Mouse (Mus musculus) brain, embryonic 18.5 days (tissue): Measurements from ENCODE around the gene Rftn2.

Experiments
- DNase-seq: peaks from one replicate; pipeline ENCODE4 v3.0.0-alpha.2; 2012; ENCODE audit warnings: low read depth, low spot score

The Rftn2 gene

DNA sequence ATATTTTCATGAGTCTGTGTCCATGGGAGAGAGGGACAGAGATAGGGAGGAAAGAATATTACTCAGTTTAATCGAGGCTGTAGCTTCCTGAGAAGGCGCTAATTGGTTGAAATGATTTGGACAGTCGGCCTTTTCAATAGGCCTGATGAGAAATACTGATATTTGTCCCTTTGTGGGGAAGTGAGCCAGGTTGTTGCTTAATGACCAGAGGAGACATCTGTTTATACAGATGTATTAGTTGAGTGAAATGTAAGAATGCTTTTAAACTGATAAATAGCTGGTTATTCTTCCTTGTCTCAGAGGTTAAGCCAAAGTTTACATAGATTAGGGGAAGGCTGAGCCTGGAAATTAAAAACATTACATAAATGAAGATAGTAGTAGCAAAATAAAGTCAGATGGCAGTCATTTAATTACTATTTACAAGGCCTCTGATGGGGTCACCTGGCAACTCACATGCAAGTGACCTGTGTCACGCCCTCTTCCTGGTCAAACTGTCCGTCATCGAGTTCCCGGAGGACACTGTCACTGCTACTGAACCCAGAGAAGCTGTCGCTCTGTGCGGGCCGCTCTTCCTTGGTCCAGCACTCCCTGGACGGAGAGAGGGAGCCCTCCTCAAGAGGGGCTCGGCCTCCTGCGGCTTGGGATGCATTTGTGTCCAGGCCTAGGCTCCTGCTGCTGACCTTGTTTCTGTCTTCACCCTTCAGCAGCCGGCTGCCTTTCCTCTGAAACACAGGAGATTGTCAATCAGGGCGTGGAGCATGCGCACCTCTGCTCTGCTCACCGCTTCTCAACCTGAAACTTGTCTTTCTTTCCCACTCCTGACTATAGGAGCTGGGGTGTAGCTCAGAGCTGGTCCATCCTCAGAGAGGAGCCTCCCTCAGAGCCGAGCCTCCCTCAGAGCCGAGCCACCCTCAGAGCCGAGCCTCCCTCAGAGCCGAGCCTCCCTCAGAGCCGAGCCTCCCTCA, 54.9 kb downstream of the Rftn2 start:
- DNase-seq = no peak

GRCm38 (mm10) chr1:55168591-55168990, 58.0 kb downstream of the Rftn2 start:
- no peak for DNase-seq

GRCm38 (mm10) chr1:55167560-55167959, 59.0 kb downstream of the Rftn2 start:
- no peak for DNase-seq

DNA sequence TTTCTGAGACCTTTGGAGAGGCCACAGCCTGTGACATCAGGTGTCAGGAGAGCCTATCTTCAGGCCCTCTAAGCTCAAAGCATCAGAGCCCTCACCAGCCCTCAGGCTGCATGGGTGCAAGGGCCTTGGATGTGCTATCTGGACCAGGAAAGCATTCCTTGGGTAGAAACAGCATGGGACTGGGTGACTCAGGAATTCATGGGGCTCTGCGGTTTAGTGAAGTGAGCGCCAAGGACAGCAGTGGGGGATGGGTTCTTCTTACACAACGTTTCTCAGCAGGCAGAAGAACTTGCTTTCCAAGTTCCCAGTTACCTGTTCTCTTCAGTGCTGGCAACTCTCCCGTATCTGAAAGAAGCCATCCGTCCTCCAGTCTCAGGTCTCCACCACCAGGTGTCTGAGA, 62.6 kb downstream of the Rftn2 start:
- no peak for DNase-seq

- no peak for DNase-seq
These were observed 63.8 kb downstream of the Rftn2 start for GRCm38 (mm10) chr1:55162781-55163180.

DNA sequence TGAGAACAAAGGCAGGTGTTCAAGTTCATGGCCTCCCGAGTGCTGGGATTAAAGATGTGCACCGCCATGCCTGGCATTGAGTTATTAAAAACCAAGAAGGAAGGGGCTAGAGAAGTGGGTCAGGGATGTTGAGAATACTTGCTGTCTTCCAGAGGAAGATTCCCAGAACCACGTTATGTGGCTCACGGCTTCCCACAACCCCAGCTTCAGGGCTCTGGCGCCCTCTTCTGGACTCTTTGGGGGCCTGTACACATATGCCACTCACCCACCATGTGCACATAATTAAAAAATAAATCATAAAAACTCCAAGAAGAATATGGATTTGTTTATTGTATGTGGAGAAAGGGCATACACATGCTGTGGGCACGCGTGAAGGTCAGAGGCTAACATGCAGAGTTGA, 64.7 kb downstream of the Rftn2 start:
- no peak for DNase-seq

DNA sequence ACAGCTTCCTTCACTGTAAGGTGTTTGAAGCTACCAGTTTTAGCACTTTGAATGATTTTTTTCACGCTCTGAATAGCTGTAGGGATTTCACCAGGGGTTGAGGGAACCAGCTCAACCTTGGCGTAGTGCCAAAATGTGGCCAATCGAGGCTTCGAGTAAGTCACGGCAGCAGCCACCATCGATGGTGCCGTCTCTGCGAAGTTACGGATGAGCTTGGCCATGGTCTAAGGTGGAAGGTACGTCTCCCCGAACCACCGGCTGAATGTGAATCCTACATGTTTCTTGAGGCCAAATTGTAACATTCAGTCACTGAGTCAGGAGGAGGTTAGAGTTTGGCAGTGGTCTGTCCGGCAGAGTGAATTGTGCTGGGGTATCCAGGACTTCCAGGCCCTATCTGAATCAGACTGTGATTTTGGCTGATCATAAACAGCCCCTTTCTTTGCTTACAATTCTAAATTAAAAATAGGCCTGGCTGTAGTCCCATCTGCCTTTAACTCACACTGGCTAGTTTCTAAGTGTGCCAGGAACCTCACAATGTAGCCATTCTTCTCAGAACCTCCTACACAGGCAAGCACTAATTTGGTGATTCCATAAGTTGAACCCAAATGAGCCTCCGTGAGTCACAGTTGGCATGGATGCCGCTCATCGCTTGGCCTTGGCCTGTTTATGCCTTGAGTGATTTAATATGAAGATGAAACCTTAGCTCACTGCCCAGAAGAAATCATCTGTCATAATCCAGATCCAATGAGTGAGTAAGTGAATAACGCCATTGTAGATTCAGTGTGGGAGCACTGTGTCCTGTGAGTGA, 65.5 kb downstream of the Rftn2 start:
- peak; percentile 47 for DNase-seq

- no peak for DNase-seq
These were observed 66.4 kb downstream of the Rftn2 start for GRCm38 (mm10) chr1:55160218-55160617.

DNA sequence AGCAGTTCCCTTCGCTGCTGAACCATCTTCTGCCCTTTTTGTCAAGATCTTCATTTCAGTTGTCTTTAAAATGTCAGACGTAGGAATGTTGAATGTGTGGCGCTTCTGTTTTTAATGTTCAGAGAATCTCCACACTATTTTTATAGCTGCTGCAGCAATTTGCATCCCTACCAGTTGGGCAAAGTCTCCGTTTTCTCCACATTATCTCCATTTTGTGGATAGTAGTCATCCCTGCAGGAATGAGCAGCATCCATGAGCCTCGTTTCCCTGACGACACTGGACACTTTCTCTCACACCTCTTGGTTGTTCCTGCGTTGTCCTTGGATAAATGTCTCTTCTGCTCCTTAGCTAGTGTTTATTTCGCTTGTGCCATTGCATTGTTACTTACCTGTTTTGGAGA, 67.8 kb downstream of the Rftn2 start:
- no peak for DNase-seq

- DNase-seq = no peak
These were observed 68.4 kb downstream of the Rftn2 start for GRCm38 (mm10) chr1:55158211-55158610.

GRCm38 (mm10) chr1:55157329-55157728, 69.3 kb downstream of the Rftn2 start:
- DNase-seq = no peak

DNA sequence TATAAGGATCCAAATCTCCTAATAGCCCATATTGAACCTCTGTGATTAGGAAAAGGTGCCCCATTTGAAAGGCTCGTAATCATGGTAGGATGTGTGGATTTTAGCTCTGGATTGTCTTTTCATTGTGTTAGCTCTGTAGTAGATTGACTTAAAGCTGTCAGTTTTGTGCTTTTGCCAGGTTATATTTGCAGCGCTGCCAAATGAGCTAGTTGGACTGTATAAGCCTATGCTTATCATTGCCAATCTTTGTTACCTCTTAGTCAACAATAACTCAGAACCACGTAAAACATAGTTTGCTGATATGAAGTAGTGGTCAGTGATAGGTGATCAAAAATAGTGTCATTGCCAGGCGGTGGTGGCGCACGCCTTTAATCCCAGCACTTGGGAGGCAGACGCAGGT, 81.0 kb downstream of the Rftn2 start:
- no peak for DNase-seq

DNA sequence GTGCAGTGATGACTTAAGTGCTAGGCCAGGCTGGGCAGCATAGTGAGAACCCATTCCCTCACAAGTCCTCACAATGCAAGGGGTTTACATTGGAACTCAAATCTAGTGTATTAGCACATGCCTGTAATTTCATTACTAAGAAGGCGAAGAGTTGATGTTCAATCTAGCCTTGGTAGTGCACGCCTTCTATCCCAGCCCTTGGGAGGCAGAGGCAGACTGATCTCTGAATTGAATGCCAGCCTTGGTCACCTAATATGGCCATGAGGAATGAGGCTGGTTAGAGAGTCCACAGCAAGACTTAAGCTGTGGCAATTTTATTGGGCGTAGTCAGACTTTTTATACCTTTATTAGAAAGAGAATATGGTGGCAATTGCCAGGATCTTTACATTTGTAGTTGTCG, 82.2 kb downstream of the Rftn2 start:
- no peak for DNase-seq

DNA sequence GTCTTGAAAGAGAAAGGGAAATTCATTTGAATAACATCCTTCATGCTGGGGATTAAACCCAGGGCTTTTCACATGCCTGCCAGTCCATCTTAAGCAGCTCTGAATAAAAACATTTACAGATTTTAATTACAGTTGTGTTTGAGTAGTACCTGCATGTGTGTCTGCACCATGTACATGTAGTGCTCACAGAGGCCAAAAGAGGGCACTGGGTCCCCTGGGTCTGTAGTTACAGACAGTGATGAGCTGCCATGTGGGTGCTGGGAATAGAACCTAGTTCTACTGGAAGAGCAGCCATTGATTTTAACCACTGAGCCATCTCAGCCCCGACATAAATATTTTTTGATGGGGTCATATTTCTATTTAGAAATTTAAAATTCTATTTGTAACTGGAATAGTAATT, 90.7 kb downstream of the Rftn2 start:
- no peak for DNase-seq

DNA sequence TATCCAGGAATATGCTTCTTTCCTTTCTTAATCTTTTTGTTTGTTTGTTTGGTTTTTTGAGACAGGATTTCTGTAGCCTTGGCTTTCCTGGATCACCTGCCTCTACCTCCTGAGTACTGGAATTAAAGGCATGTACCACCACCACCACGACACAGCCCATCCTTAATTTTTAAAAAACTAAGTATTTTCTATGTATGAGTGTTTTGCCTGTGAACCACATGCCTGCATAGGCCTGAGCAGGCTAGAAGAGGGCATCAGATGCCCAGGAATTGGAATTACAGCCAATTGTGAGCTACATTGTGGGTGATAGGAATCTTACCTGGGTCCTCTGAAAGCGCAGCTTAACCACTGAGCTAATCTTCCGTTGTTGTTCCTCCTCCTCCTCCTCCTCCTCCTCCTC, 92.3 kb downstream of the Rftn2 start:
- no peak for DNase-seq

DNA sequence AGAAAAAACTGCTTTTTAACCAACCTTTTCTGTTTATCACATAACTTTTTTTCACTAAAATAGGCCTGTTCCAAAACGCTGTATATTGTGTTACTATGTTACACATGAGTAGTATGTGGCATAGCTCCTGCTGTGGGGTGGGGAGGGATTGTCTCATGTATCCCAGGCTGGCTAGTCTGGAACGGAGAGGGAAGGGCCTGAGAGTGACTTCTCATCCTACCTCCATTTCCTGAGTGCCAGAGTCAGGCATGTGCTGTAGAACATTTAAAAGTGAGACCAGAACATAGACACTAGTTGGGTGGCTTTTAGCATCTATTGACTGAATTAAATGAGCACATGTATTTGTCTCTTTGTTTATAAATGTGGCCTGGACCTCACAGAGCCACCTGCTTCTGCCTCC, 93.4 kb downstream of the Rftn2 start:
- DNase-seq = no peak

DNA sequence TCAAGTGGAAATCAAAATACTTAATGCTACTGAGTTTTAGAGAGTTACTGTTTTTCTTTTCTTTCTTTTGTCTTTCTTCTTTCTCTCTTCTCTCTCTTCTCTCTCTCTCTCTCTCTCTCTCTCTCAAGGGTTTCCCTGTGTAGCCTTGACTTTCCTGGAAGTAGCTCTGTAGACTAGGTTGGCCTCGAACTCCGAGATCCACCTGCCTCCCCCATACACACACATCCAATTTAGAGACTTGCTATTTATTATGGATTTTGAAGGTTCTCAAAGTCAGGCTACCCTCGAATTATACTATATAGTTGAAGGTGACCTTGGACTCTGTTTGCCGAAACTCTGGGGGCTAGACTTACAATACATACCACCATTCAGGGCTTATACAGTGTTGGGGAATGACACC, 94.3 kb downstream of the Rftn2 start:
- DNase-seq = no peak

DNA sequence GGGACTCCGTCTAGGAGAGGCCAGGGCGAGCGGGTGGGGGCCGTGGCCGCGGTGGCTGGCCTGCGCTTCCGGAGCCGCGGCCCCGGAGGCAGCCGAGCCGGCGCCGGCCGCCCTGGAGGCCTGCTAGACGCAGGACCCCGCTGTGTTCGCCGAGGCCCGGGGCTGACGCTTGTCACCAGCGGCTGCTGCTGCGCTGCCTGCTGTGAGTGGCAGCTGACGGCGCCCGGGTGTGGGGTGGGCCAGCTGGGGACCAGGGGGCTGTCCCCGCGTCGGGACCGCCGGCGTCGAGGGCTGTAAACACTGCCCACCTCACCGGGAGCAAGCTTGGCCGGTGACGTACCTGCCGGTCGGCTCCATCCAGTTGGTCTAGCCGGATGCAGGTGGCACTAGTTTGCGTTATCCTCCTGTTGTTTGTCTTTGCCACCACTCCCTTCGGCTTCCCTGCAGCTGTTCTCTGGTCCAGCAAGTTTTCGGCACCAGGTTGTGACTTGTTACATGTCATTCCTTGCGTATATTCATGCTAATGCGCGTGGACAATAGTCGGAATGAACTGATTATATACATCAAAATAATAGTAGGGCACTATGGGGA, 95.1 kb downstream of the Rftn2 start:
- no peak for DNase-seq

GRCm38 (mm10) chr1:55130943-55131401, 95.6 kb downstream of the Rftn2 start, which contains the start of gene Mob4:
Mob4 (plus strand) TSS chr1:55131231.
- peak; percentile 84 for DNase-seq

- DNase-seq = no peak
These were observed 96.2 kb downstream of the Rftn2 start for GRCm38 (mm10) chr1:55130190-55130916.

DNA sequence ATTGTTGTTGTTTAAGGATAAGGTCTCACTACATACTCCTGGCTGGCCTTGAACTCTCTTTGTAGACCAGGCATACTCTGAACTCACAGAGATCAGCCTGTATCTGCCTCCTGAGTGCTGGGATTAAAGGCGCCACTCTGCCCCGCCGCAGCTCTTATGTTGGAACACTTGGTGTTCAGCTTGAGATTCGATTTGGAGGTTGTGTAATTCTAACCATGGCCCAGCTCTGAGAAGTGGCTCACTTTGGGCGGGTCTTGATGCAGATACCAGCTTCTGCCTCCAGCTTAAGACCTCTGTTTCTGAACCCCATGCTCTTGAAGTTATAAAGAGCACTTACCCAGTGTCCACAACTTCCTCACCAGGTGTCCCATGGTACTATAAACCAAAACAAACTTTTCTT, 96.9 kb downstream of the Rftn2 start:
- DNase-seq = no peak
